Mouse (Mus musculus) E14TG2a.4 (cell line): ENCODE results near the gene Apod.

Source experiments
- CTCF ChIP-seq: conservative IDR thresholded peaks from 2 replicates; pipeline ENCODE4 v1.5.1; 2014; ENCODE audit warnings: low read length
- NANOG ChIP-seq: IDR thresholded peaks from 2 replicates; pipeline ENCODE4 v1.6.1; 2014; ENCODE audit warnings: borderline replicate concordance, low read length, mixed read lengths

DNA sequence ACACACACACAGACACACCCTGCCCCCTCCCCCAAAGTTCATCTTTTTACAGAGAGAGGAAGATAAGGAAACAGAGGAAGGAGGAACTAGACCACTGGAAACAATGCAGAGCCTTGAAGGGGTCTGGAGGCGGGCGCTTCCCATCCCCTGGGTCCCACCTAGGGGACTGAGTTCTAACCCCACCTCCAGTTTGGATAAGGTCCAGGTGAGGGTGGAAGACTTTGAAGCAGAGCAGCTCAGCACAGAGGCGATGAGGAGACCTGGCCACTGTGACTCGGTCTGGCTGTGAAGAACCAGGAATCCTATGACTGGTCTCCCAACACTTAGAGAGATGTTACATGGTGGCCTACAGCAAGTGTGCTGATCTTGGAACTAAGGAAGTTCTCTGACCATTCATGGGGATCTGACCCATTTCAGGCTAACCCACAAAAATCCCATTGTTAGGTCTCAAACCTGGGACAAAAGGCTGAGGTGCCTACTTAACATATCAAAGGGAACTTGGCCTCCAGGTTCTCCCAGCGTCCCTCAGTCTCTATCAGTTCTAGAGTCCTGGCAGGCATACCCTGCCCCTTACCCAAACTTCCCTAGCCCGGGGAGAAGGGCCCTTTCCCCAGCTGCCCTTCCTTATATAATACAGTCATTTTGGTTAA lies 13.6 kb downstream of the Apod start:
- TF ChIP-seq CTCF (no peak), NANOG (no peak)
